Mouse (Mus musculus) liver, adult 2 months (tissue): Measurements from ENCODE around the gene Dmac2.
"Not testable (repeated sequence)": the region's sequence is repeated elsewhere in the genome, so short reads cannot be mapped to it uniquely, and the experiment has no call there.

Experiments
- CTCF ChIP-seq: fragments of 200-500 bp; IDR thresholded peaks from 2 replicates; pipeline ENCODE4 v1.5.1; 2011; ENCODE audit warnings: low read depth, low read length, control low read depth
- POLR2A ChIP-seq: fragments of 200-500 bp; IDR thresholded peaks from 2 replicates; pipeline ENCODE4 v1.6.1; 2011; ENCODE audit warnings: low read length, control low read depth; ENCODE audit not compliant: insufficient read depth; ENCODE audit errors: extremely low read depth

DNA sequence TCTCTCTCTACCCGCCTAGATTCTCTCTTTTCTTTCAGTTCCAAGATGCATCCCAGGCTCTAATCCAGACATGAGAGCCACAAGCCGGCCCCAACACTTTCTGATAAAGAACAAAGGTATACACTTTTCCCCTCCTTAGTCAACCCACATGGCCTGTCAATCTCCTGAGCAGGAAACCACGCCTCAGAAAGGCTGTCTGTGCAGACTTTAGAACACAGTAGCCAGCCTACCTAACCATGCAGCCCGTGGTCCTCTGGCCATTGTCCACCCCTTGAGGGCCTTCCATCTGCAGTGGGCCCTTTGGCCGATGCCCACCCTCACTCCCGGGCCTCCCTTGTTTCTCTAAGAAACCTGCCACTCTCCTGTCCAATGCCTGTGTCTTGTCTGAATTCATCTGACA lies 42.9 kb upstream of the Dmac2 start:
- not testable (repeated sequence) for TF ChIP-seq CTCF, POLR2A
